Mouse (Mus musculus) kidney, adult 9 months (tissue): ENCODE measurements around the gene Nemp1.
A peak's percentile ranks its signal among the peaks of the same experiment; 100 is the strongest.

Source experiments
- DNase-seq: peaks from one replicate; pipeline ENCODE4 v3.0.0; 2022

Gene Nemp1

GRCm38 (mm10) chr10:127674794-127675522, 8.3 kb downstream of the Nemp1 start:
- peak; percentile 99 for DNase-seq

GRCm38 (mm10) chr10:127675859-127676398, 9.2 kb downstream of the Nemp1 start:
- DNase-seq = no peak

GRCm38 (mm10) chr10:127676691-127677548, 10.2 kb downstream of the Nemp1 start:
- DNase-seq = peak; percentile 97

- peak; percentile 83 for DNase-seq
Observed at GRCm38 (mm10) chr10:127677591-127678336, 11.1 kb downstream of the Nemp1 start.

GRCm38 (mm10) chr10:127679208-127679607, 12.5 kb downstream of the Nemp1 start:
- no peak for DNase-seq

GRCm38 (mm10) chr10:127679881-127680280, 13.2 kb downstream of the Nemp1 start:
- no peak for DNase-seq

- DNase-seq = no peak
Observed at GRCm38 (mm10) chr10:127682886-127683285, 16.2 kb downstream of the Nemp1 start.

GRCm38 (mm10) chr10:127691053-127691452, 24.4 kb downstream of the Nemp1 start:
- no peak for DNase-seq

- DNase-seq = peak; percentile 40
Observed at GRCm38 (mm10) chr10:127694636-127695035, 27.9 kb downstream of the Nemp1 start.

GRCm38 (mm10) chr10:127695775-127696174, 29.1 kb downstream of the Nemp1 start:
- no peak for DNase-seq

- DNase-seq = no peak
Observed at GRCm38 (mm10) chr10:127698966-127699365, 32.3 kb downstream of the Nemp1 start.

GRCm38 (mm10) chr10:127703299-127703698, 36.6 kb downstream of the Nemp1 start:
- DNase-seq = no peak

- DNase-seq = no peak
Observed at GRCm38 (mm10) chr10:127704293-127704692, 37.6 kb downstream of the Nemp1 start.

GRCm38 (mm10) chr10:127704766-127705220, 38.1 kb downstream of the Nemp1 start, which contains the start of gene Myo1a:
Gene Myo1a (plus strand): TSS chr10:127705170.
- no peak for DNase-seq

- no peak for DNase-seq
Observed at GRCm38 (mm10) chr10:127705783-127706182, 39.1 kb downstream of the Nemp1 start.

- DNase-seq = peak; percentile 37
Observed at GRCm38 (mm10) chr10:127707721-127708120, 41.0 kb downstream of the Nemp1 start.

GRCm38 (mm10) chr10:127708850-127709370, 42.2 kb downstream of the Nemp1 start:
- DNase-seq = no peak

- no peak for DNase-seq
Observed at GRCm38 (mm10) chr10:127710331-127710730, 43.6 kb downstream of the Nemp1 start.

- no peak for DNase-seq
Observed at GRCm38 (mm10) chr10:127712736-127713135, 46.0 kb downstream of the Nemp1 start.

GRCm38 (mm10) chr10:127721671-127722418, 55.1 kb downstream of the Nemp1 start:
- DNase-seq = no peak

GRCm38 (mm10) chr10:127724178-127724577, 57.5 kb downstream of the Nemp1 start, which contains the start of gene Tac2:
Gene Tac2 (plus strand): TSS chr10:127724478.
- DNase-seq = no peak

GRCm38 (mm10) chr10:127725136-127725535, 58.4 kb downstream of the Nemp1 start:
- DNase-seq = no peak
